Comparison of ENCODE assay signal across 8 mouse cellular contexts in the genomic region with DNA sequence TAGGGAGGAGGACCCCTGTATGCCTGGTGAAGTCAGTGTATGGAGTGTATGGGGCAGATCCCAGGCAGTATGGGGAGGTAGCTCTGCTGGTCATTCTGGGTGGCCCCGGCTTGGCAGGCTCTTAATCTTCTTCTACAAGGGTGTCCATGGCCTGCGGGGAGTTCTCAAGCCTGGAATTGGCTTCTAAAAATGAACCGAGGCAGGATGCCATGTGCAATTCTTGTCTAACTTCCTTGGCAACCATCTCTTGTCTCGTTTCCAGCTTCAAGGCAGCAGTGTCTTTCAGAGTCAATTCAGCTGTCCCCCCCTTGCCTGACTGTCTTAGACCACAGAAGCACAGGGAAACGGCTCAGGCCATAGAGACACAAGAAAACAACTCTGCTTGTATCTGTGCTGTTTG. TPM values are rescaled to one million over a fixed set of nuclear protein-coding genes. Genes with fewer than 3 reads are reported as not detected.
DNase-seq lines count a peak whose midpoint lies in the region; ATAC-seq lines count a peak whose summit lies in the region.

No protein-coding gene starts in this region.

- peak; percentile 27; the same call in 1 of the 2 replicates for ATAC-seq in frontal cortex, adult (ENCODE audit: low TSS enrichment)

- DNase-seq in frontal cortex, postnatal 14 days (ENCODE audit: low spot score in 2 of 2), result no peak
- peak; percentile 46 for DNase-seq in cerebellum, adult 11-12 months
- DNase-seq in heart, adult 8-10 months (ENCODE audit: low spot score), result peak; percentile 71
- peak; percentile 88 for DNase-seq in left cerebral cortex, postnatal 4 days
- no peak for DNase-seq in adrenal gland, adult 2 months
- no peak for DNase-seq in spleen, adult 12 weeks (ENCODE audit: low spot score)
- no peak for DNase-seq in spleen, postnatal 36 days (ENCODE audit: low spot score in 2 of 2)

- intact Hi-C loops in left cerebral cortex, postnatal 4 days (cut with DNase I), result no loop called here

RNA-seq across cellular contexts. Expression of a gene that starts 28.3 kb away (rescaled TPM):
- 100 to 1,000 TPM; 108 to 192 (median 161) TPM for total RNA-seq in heart, adult 8-10 months (2022)
- 10 to 100 TPM; 91.1 to 92.6 TPM for total RNA-seq in left cerebral cortex, postnatal 4 days (2021)
- total RNA-seq in adrenal gland, adult 2 months (2021), result 10 to 100 TPM in 1 of 2 experiments, 1 to 10 TPM in 1; 8.6 to 15.5 TPM
- 7.7 and 10.4 TPM in 2 replicates for polyA plus RNA-seq in adrenal gland, adult 2 months (2012; rRNA removed)

Comparison
In these comparisons a context has a peak if more than half of its experiments do, and no peak if none do; other contexts are left out.
1. DNase-seq: peak in cerebellum, adult 11-12 months (single experiment), heart, adult 8-10 months (single experiment) and left cerebral cortex, postnatal 4 days (single experiment); none in frontal cortex, postnatal 14 days (0 of 2), adrenal gland, adult 2 months (single experiment), spleen, adult 12 weeks (single experiment) and spleen, postnatal 36 days (0 of 2).
2. RNA of a gene that starts 28.3 kb away (total RNA-seq): 108 to 192 TPM in heart, adult 8-10 months and 91.1 to 92.6 TPM in left cerebral cortex, postnatal 4 days; 8.6 to 15.5 TPM in adrenal gland, adult 2 months; every median in the first group is over 4 times any median in the second.